Comparison of ENCODE assay signal across 23 mouse cellular contexts in the genomic region with DNA sequence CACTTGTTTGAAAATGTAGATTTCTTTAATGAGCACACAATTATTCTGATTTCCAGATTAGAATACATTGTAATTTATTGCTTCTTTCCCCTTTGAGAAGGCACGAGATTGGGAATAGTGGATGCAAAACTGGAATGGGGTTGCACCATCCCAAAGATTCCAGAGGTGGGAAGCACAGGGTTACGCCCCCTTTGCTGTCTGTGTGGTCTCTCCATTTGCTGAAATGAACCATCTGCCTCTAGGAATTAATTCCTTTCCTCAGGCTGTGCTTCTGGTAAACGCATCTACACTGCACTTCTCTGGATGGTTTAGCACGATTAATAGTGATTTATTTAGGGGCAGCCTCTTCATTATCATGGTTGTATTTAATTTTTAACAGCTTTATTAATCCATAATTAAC. TPM values are rescaled to one million over a fixed set of nuclear protein-coding genes. Genes with fewer than 3 reads are reported as not detected.
"Had no signal": no experiment of that assay in that cellular context is flagged by ENCODE, and none has a peak within 500 bp of the region (broad histone marks: within the 10 kb centered on the region; RNA-seq: fewer than 3 reads in every experiment).

No protein-coding gene starts in this region.

- H3K4me3 ChIP-seq: limb, embryonic 12.5 days; limb, embryonic 15.5 days; midbrain, embryonic 10.5 days; midbrain, embryonic 13.5 days; myocyte; neural tube, embryonic 13.5 days; stomach, embryonic 15.5 days had no signal

- H3K4me2 ChIP-seq: limb, embryonic 12.5 days; limb, embryonic 15.5 days; liver, embryonic 11.5 days; midbrain, embryonic 13.5 days; neural tube, embryonic 13.5 days; stomach, embryonic 15.5 days had no signal

- H3K27me3 ChIP-seq: limb, embryonic 12.5 days; limb, embryonic 15.5 days; midbrain, embryonic 13.5 days; neural tube, embryonic 13.5 days; stomach, embryonic 15.5 days had no signal

- DNase-seq: kidney, adult 18-20 months; left cerebral cortex, postnatal 4 days; liver, postnatal 0 days; retina, postnatal 1 day; right cerebral cortex, postnatal 25 days; spleen, adult 18-20 months; thymus, postnatal 25 days had no signal

- ATAC-seq: hindbrain, postnatal 0 days; inflammation-experienced regulatory T-cells, adult 6 months; intestine, embryonic 16.5 days; liver, postnatal 0 days; midbrain, embryonic 13.5 days; midbrain, embryonic 16.5 days had no signal

- H3K9me3 ChIP-seq: limb, embryonic 12.5 days; limb, embryonic 15.5 days; midbrain, embryonic 10.5 days; midbrain, embryonic 13.5 days; neural tube, embryonic 13.5 days; stomach, embryonic 15.5 days had no signal

- H3K4me1 ChIP-seq: limb, embryonic 12.5 days; limb, embryonic 15.5 days; midbrain, embryonic 10.5 days; midbrain, embryonic 13.5 days; neural tube, embryonic 13.5 days; stomach, embryonic 15.5 days had no signal

- H3K36me3 ChIP-seq: limb, embryonic 12.5 days; limb, embryonic 15.5 days; midbrain, embryonic 10.5 days; midbrain, embryonic 13.5 days; neural tube, embryonic 13.5 days; stomach, embryonic 15.5 days had no signal

- H3K27ac ChIP-seq: hindbrain, postnatal 0 days; limb, embryonic 12.5 days; limb, embryonic 15.5 days; liver, embryonic 14.5 days; macrophage; midbrain, embryonic 10.5 days; midbrain, embryonic 13.5 days; neural tube, embryonic 13.5 days; stomach, embryonic 15.5 days had no signal

- H3K9ac ChIP-seq: limb, embryonic 12.5 days; limb, embryonic 15.5 days; liver, embryonic 14.5 days; liver, postnatal 0 days; midbrain, embryonic 13.5 days; neural tube, embryonic 13.5 days; stomach, embryonic 15.5 days had no signal

RNA-seq across cellular contexts. Expression of a gene that starts 11.7 kb away (rescaled TPM):
- polyA plus RNA-seq: hindbrain, postnatal 0 days; inflammation-experienced regulatory T-cells, adult 6 months; intestine, embryonic 16.5 days; limb, embryonic 12.5 days; limb, embryonic 15.5 days; liver, embryonic 11.5 days; liver, embryonic 14.5 days; liver, postnatal 0 days; lung, embryonic 16.5 days; macrophage; midbrain, embryonic 10.5 days; midbrain, embryonic 13.5 days; midbrain, embryonic 16.5 days; myocyte; neural tube, embryonic 13.5 days; stomach, embryonic 15.5 days; thymus, postnatal 0 days had no signal
